Mouse (Mus musculus) C2C12 (cell line): ENCODE results near the gene Pbld1. TPM values are rescaled to one million over a fixed set of nuclear protein-coding genes. Genes with fewer than 3 reads are reported as not detected.

Experiments used
- H3K27me3 ChIP-seq: one replicate; pipeline ENCODE4 v1.6.1; 2011; ENCODE audit not compliant: control insufficient read depth, insufficient read depth, insufficient read length
- H3K36me3 ChIP-seq: one replicate; pipeline ENCODE4 v1.6.1; 2011; ENCODE audit not compliant: control insufficient read depth, insufficient read depth
- H3K4me3 ChIP-seq: one replicate; pipeline ENCODE4 v1.5.1; 2011; ENCODE audit warnings: mild to moderate bottlenecking, control low read depth; ENCODE audit not compliant: poor library complexity, insufficient read depth, severe bottlenecking
- H3K79me2 ChIP-seq: one replicate; pipeline ENCODE4 v1.6.1; 2011; ENCODE audit not compliant: control insufficient read depth, insufficient read depth
- H3K79me3 ChIP-seq: one replicate; pipeline ENCODE4 v1.6.1; 2011; ENCODE audit warnings: low read depth, control low read depth
- H3ac ChIP-seq: one replicate; pipeline ENCODE3; 2011; ENCODE audit warnings: low read depth; ENCODE audit not compliant: control insufficient read depth, insufficient read length
- CEBPB ChIP-seq: IDR thresholded peaks from one replicate; pipeline ENCODE4 v1.6.1; 2011; ENCODE audit warnings: low read depth, mild to moderate bottlenecking, control low read depth, moderate library complexity
- CTCF ChIP-seq: IDR thresholded peaks from one replicate; pipeline ENCODE4 v1.5.1; 2011; ENCODE audit not compliant: control insufficient read depth, insufficient read depth, insufficient read length
- FOSL1 ChIP-seq: IDR thresholded peaks from one replicate; pipeline ENCODE4 v1.8.0; 2011; ENCODE audit warnings: mild to moderate bottlenecking, low read length; ENCODE audit not compliant: poor library complexity, insufficient read depth, severe bottlenecking
- MAX ChIP-seq: IDR thresholded peaks from one replicate; pipeline ENCODE4 v1.6.1; 2011; ENCODE audit warnings: mild to moderate bottlenecking, control low read depth
- MYOD1 ChIP-seq: IDR thresholded peaks from one replicate; pipeline ENCODE4 v1.6.1; 2011; ENCODE audit warnings: low read depth; ENCODE audit not compliant: control insufficient read depth, insufficient read length
- MYOG ChIP-seq: IDR thresholded peaks from one replicate; pipeline ENCODE4 v1.6.1; 2011; ENCODE audit not compliant: control insufficient read depth, insufficient read length; ENCODE audit errors: extremely low read depth
- USF1 ChIP-seq: IDR thresholded peaks from one replicate; pipeline ENCODE4 v1.6.1; 2011; ENCODE audit warnings: low read depth, mild to moderate bottlenecking, control low read depth, moderate library complexity
- polyA plus RNA-seq: library from polyadenylated mRNA; unstranded; fragments of >200 nt; fragmentation: generic; extraction: Trizol; gene quantifications from one replicate; pipeline ENCODE4 v1.2.1, GENCODE M21; 2012; ENCODE audit warnings: missing spikeins

Pbld1 gene
- polyA plus RNA-seq, 1 experiment = 1.4 TPM

DNA sequence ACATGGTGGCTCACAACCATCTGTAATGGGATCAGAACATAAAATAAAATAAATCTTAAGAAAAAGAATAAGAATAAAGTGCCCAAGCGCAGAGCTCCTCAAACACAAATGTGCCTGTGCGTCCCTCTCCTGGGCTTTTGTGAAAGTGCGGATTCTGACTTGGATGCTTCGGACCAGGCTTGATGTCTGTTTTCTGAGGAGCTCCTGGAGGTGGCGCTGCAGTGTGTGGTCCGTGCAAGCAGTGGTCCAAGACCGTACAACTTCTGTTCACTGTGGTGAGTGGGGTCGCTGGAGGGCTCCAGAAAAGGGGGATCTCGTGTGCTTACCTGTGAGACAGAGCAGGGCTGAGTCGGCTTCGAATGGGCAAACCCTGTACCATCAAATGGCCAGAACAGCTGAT lies 65.4 kb downstream of the Pbld1 start:
- Histone ChIP-seq H3K27me3 (no peaks in the 10 kb centered on the region), H3K79me3 (no peaks in the 10 kb centered on the region), H3K36me3 (no peaks in the 10 kb centered on the region), H3ac (no peak overlapping the region), H3K79me2 (no peaks in the 10 kb centered on the region), H3K4me3 (no peak overlapping the region)
- TF ChIP-seq MAX (no peak), FOSL1 (no peak), MYOG (no peak)

- TF ChIP-seq CEBPB (no peak), FOSL1 (no peak), CTCF (no peak), USF1 (no peak), MYOD1 (no peak), MAX (no peak), MYOG (no peak)
- Histone ChIP-seq H3K36me3 (no peaks in the 10 kb centered on the region), H3K27me3 (no peaks in the 10 kb centered on the region), H3K79me2 (no peaks in the 10 kb centered on the region), H3ac (no peak overlapping the region), H3K79me3 (no peaks in the 10 kb centered on the region), H3K4me3 (no peak overlapping the region)
Measured at GRCm38 (mm10) chr10:63126116-63126515, 66.2 kb downstream of the Pbld1 start.

DNA sequence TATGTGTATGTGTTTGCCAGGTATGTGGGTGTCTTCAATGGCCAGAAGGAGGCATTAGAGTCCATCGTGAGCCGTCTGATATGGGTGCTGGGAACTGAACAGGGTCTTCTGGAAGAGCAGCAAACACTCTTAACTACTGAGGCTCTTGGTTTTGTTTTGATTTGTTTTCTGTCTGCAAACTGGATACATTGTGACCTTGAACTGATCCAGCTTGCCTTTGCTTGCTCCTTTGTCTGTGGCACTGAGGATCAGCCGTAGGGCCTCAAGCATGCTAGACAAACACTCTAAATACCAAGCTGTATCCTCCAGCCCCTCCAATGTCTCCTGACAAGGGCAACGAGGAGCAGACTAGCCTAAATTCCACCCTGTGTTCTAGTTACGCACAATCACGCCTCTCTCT lies 67.2 kb downstream of the Pbld1 start:
- H3K36me3 ChIP-seq = no peaks in the 10 kb centered on the region
- H3K79me2 ChIP-seq = no peaks in the 10 kb centered on the region
- no peaks in the 10 kb centered on the region for H3K79me3 ChIP-seq
- TF ChIP-seq USF1 (no peak), MAX (no peak), FOSL1 (no peak), MYOG (no peak), MYOD1 (no peak), CTCF (no peak), CEBPB (no peak)
- H3K4me3 ChIP-seq = no peak overlapping the region
- H3ac ChIP-seq = no peak overlapping the region
- no peaks in the 10 kb centered on the region for H3K27me3 ChIP-seq

Other genes with a start within 250 kb of the Pbld1 start
- 0.29 TPM for gene Tet1, start 151.2 kb upstream of the Pbld1 start, polyA plus RNA-seq
- 3.6 TPM for gene Slc25a16, start 139.5 kb upstream of the Pbld1 start, polyA plus RNA-seq
- 5.7 TPM for gene Dna2, start 113.1 kb upstream of the Pbld1 start, polyA plus RNA-seq
- gene Rufy2, start 79.9 kb upstream of the Pbld1 start, polyA plus RNA-seq = 2.4 TPM
- gene Hnrnph3, start 35.9 kb upstream of the Pbld1 start, polyA plus RNA-seq = 15.9 TPM
- 0.11 TPM for gene Pbld2, start 35.8 kb upstream of the Pbld1 start, polyA plus RNA-seq
- gene Atoh7, start 39.5 kb downstream of the Pbld1 start, polyA plus RNA-seq = not detected
- 0.01 TPM for gene Mypn, start 143.8 kb downstream of the Pbld1 start, polyA plus RNA-seq
- 10.7 TPM for gene Herc4, start 183.6 kb downstream of the Pbld1 start, polyA plus RNA-seq